Mouse (Mus musculus) right cerebral cortex, postnatal 14 days (tissue): Measurements from ENCODE around the gene Baz1b.
"Not testable (repeated sequence)": the region's sequence is repeated elsewhere in the genome, so short reads cannot be mapped to it uniquely, and the experiment has no call there.

ENCODE experiments used
- DNase-seq: peaks from one replicate; pipeline ENCODE4 v3.0.0; 2022

Baz1b gene

DNA sequence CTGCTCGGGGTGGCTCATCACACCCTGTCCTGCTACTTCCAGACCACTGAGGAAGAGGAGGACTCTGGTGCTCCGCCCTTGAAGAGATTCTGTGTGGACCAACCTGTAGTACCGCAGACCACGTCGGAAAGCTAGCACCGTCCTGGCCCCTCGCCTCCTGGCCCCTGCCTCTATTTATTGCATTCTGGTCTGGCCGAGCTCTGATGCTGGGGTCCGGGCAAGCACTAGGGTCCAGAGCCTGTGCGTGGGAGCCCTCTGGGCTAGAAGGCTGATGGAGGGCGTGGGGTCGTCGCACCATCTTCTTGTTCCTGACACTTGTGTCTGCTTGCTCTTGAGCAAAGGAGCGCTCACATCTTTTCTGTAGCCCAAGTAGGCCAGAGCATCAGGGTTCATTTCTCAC, 6.3 kb upstream of the Baz1b start:
- DNase-seq = no peak

DNA sequence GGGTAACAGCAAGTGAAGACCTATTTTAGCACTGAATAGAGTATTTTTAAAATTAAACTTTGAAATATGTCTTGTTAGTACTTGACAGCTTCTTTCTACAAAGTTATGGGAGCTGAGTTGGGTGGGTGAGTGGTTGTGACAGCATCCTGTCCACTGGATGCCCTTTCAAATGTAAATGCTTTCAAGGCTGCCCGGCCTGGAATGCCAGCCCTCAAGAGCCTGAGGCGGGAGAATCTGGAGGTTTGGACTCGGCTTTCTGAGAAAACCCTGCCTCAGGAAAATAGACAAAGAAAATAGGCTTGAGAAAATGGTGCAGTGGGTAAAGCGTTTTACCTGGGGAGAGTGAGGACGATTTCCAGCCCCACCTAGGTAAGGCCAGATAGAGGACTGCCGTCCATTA, 5.3 kb upstream of the Baz1b start:
- DNase-seq = no peak

DNA sequence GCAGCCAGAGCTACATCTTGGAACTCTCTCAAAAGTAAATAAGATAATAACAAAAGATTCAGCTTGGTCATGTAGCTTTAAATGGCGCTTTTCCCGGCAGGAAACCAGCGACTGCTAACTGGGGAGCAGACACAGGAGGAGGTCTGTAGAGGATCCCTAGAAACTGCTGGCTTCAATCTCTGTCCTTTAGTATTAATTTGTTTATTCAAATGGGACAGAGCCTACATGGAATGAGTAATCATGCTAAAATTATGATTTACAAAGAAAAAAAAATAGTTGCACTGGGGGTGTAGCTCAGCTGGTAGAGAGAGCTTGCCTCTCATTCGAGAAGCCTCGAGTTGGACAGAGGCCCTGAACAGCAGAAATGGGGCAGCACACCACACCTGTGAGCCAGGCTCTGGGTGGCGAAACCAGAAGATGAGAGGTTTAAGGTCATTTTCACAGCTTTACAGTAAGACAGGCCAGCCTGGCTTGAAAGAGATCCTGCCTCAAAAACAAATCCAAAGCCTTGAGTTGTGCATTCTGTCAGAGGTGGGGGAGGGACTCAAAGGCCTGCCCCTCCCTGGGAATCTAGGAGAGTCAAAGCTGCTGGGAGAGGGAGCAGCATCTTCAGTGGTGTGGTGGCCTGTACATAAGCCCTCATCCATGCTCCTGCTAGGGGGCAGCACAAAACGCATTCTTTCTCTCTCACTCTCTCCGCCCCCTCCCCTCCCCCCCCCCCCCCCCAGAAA, 3.8 kb upstream of the Baz1b start:
- DNase-seq = no peak

DNA sequence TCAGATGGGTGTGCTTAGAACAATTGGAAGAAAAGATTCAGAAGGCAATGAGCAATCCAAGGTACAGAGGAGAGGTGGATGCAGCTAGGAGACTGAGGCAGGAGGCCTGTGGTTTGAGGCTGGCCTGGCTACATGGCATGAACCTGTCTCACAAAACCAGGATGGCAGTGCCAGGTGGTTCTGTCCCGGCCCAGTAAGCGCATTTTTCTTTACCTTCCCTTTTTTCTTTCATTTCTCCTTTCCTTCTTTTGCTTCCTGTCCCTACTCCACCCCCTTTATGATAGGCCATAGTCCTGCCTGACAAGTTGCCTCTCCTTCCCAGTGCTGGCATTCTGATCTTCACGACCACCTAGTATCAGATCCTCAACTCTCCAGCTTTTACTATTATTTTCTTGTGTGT, 2.0 kb upstream of the Baz1b start:
- no peak for DNase-seq

DNA sequence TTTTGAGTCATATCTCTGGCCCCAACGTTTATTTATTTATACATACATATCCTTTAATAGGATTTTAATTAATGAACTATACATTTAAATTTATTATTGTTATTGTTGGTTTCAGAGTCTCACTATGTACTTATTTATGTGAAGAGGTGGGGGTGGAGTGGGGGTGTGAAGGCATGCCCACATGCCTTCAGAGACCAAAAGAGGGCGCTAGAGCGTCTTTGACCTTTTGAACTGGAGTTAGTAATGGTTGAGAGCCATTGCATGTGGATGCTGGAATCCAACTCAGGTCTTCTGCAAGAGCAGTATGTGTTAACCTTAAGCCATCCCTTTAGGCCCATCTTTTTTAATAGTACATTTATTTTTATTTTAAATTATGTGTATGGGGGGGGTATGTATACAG, 1.5 kb upstream of the Baz1b start:
- DNase-seq = no peak

DNA sequence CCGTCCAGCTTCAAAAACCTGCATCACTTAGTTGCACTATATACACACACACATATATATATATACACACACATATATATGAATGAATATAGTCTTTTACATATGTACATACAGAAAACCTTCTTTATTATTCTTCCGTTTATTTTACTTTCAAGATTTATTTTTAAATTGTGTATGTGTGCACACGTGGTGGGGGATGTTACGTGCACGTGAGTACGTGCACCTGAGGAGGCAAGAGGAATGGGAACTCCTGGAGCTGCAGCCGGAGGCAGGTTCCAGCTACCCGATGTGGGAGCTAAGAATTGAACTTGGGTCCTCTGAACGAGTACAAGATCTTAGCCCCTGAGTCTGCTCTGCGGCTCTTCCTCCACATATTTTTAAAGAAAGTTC, 838 bp upstream of the Baz1b start:
- DNase-seq = no peak

DNA sequence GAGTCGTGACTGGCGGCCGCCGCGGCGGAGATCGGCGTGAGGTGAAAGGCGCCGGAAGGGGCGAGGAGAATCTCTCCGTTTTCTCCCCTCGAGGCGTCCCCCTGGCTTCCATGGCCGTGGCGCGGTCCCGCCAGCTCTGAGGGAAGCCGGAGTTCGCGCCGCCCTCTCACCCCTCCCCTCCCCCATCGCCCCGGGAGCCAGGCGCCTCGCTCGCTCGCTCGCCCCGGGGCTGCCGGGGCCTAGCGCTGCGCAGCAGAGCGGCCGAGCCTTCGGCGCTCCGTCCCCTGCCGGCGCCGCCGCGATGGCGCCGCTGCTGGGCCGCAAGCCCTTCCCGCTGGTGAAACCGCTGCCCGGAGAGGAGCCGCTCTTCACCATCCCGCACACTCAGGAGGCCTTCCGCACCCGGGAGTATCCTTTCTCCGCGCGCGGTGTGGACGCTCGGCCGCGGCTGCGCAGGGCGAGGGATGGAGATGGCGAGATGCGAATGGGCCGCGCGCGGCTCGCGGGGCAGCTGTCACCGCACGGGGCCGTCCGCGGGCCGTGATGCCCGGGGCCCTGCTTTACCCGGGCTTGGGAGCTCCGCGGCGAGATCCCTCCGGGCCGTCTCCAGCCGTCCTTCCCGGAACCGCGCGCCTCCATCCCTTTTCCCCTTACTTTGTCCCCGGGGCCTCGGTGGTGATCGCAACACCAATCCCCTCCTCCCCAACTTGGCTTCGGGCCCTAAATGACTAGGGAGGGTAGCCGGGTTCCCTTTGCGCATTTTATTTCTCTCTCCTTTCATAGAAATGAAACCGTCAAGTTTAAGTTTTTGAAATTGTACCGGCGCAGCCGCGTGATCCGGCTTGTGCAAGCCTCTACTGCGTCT, 517 bp downstream of the Baz1b start:
- peak; percentile 38 for DNase-seq

DNA sequence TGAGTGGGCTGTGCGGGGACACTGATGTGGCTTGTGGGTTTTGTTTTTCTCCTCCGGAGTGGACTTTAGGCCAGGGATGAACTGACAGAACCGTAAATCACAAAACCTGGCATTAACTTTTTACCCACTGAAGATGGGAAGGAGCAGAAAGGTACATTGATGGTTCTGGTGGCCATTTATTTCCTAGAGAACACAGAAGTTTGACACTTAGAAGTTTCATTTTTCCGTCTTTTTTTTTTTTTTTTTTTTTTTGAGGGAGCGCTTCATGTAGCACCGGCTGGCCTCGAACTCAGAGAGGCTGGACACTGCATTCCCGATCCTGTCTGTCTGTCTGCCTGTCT, 1.1 kb downstream of the Baz1b start:
- no peak for DNase-seq

DNA sequence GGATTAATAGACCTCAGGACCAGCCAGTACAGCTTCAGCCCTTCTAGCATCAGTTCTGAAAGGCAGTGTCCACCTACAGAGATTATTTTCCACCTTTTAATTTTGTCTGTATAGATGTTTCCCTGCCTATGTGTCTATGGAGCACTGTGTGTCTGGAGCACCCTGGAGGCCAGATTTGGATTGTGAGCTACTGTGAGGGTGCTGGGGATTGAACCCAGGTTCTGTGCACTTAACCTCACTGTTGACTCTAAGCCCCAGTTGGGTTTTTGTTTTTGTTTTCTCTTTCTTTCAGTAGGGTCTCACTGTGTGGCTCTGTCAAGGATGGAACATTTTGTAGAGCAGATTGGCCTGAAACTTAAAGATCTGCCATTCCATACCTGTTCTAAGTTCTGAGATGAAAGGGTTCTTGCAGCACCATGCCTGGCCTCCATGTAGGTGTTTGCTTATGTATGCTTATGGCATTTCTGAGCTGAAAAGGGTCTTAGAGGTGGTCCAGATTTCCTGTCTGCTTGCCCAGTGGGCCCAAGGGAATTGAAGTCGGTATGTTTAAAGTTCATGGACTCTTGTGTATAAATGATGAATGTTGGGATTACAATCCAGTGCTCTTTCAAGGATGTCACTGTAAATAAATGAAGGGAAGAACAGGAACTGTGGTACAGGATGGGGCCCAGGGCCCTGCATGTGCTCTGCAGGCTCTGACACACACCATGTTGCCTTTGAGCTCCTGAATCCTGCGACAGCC, 2.4 kb downstream of the Baz1b start:
- DNase-seq = no peak

DNA sequence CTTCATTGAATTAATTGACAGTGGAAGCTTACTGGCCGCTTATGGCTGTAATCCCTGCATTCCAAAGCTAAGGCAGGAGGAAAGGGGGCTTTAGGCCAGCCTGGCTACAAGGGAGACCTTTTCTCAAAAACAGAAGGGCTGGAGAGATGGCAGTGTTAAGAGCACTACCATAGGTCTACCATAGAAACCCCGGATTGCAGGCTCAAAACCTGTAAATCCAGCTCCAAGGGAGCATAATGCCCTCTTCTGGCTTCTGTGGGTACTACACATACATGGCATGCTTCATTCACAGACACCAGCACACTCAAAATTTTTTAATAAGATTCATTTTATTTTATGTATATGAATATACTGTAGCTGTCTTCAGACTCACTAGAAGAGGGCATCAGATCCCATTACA, 4.6 kb downstream of the Baz1b start:
- DNase-seq = peak; percentile 56

DNA sequence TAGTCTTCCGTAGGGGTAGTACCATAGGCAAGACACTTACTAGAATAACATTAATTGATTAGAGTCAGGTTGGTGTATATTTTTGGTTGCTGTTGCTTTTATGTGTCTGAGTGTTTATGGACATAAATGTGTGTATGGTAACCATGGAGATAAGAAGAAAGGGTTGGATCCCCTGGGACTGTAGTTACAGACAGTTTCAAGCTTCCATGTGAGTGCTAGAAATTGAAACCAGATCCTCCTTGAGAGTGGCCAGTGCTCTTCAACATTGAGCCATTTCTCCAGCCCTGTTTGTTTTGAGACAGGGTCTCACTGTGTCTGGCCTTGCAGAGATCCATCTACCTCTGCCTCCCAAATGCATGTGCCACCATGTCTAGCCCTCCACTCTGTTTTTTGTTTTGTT, 5.4 kb downstream of the Baz1b start:
- no peak for DNase-seq

DNA sequence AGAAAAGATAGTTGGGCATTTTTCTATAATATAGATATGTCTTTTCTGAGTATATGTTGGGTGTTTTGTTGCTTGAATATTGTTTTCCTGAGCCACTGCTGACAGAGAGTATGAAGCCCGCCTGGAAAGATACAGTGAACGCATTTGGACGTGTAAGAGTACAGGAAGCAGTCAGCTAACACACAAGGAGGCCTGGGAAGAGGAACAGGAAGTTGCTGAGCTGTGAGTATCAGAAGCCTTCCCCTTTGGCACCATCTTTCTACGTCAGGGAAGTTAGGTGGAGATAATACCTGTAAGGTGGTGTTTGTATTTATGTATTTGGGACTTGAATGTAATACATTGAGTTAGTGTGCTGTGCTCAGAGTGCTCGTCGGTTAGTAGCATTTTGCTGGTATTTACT, 9.3 kb downstream of the Baz1b start:
- no peak for DNase-seq

DNA sequence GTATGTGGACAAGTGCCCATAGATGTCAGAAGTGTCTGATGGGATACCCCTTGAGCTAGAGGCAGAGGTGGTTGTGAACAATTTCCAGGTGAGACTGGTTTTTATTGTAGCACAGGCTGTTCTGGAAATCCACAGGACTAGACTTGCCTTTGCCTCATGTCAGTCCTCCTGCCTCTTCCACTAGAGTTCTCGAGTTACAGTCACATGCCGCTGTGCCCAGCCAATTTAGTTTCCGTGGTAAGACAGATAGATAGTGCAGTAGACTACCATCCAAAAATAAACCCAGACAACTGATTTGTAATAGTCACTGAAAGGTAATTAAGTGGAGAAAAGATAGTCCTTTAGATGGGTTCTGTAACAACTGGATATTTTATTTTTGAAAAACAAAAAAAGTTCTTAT, 15.7 kb downstream of the Baz1b start:
- DNase-seq = no peak

DNA sequence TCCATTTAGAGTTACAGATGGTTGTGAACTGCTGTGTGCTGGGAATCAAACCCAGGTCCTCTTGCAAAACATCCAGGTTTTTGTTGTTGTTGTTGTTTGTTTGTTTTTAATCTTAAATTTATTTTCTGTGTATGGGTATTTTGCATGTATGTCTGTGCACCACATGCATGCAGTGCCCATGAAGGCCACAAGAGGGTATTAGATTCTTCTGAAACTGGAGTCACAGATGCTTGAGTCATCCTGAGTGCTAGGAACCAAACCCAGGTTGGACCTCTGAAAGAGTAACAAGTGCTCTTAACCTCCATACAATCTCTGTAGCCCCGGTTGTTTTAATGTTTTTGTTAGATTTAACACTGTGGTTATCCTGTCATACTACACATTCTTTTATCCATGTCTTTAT, 21.1 kb downstream of the Baz1b start:
- DNase-seq = no peak

DNA sequence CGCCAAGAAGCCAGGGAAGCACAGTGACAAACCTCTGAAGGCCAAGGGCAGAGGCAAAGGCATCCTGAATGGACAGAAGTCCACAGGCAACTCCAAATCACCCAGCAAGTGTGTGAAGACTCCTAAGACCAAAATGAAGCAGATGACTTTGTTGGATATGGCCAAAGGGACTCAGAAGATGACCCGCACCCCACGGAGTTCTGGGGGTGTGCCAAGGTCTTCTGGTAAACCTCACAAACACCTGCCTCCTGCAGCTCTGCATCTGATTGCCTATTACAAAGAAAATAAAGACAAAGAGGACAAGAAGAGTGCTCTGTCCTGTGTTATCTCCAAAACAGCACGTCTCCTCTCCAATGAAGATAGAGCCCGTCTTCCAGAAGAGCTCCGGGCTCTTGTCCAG, 29.8 kb downstream of the Baz1b start:
- DNase-seq = no peak

DNA sequence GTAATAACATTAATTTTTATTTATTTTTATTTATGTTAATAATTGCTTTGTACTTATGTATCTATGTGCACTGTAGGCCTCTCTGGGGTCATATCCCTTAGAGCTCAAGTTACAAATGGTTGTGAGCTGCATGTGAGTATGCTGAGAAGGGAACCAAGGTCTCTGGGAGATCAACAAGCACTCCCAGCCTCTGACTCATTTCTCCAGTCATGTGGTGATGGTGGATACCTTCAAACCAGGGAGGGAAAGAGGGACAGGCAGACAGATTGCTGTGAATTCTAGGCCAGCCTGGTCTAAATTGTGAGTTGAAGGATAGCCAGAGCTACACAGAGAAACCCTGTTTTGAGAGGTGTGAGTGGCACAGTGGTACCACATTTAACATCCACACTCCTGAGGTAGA, 33.9 kb downstream of the Baz1b start:
- DNase-seq = no peak

DNA sequence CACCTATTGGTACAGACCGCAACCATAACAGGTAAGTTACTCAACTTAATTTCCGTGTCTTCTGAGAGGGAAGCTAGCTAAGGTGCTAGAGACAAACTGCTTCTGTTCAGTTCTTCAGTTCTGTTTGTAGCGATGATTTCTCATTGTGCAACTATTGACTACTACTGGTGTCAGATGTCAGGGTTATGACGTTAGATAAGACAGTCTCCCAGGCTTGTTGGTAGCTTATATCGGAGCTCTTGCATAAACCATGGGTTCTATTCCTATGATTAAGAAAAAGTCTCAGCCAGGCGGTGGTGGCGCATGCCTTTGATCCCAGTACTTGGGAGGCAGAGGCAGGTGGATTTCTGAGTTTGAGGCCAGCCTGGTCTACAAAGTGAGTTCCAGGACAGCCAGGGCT, 35.0 kb downstream of the Baz1b start:
- DNase-seq = no peak

DNA sequence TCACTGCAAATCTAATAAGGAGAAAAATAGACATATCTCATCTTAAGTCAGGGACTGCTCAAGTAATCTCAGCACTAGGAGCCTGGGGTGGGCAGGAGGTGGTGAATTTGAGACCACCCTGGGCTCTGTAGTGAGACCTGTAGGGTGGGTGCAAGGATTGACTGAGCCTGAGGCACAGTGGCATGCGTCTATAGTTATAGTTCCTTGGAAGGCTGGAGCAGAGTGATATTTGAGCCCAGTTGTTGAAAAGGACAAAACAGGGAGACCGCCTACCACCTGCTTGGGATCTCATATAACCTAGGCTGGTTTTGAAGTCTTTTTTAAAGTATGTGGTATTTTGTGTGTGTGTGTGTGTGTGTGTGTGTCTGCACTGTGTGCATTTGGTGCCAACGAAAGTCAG, 37.1 kb downstream of the Baz1b start:
- no peak for DNase-seq

DNA sequence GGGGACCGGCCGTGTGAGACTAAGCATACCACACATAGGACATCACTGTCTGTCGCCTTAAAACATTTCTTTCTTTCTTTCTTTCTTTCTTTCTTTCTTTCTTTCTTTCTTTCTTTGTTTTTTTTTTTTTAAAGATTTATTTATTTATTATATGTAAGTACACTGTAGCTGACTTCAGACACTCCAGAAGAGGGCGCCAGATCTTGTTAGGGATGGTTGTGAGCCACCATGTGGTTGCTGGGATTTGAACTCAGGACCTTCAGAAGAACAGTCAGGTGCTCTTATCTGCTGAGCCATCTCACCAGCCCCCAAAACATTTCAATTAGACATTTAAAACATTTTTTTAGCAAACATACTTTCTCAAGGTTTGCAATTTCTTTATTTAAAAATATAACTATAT, 38.8 kb downstream of the Baz1b start:
- DNase-seq = not testable (repeated sequence)

DNA sequence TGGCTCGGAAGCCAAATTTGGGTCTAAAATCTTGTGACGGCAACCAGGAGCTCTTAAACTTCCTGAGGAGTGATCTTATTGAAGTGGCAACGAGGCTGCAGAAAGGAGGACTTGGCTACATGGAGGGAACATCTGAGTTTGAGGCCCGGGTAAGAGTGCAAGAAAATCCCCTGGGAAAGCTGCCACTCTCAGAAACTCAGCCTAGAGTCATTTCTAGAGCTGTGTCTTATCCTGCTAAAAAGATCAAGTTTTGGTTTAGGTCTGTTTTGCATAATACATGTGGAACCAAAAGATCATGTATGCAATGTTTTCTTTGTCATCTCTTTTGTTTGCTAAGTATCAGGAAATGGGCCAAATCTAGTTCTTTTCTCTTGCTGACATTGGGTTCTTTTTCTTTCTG, 43.1 kb downstream of the Baz1b start:
- no peak for DNase-seq

DNA sequence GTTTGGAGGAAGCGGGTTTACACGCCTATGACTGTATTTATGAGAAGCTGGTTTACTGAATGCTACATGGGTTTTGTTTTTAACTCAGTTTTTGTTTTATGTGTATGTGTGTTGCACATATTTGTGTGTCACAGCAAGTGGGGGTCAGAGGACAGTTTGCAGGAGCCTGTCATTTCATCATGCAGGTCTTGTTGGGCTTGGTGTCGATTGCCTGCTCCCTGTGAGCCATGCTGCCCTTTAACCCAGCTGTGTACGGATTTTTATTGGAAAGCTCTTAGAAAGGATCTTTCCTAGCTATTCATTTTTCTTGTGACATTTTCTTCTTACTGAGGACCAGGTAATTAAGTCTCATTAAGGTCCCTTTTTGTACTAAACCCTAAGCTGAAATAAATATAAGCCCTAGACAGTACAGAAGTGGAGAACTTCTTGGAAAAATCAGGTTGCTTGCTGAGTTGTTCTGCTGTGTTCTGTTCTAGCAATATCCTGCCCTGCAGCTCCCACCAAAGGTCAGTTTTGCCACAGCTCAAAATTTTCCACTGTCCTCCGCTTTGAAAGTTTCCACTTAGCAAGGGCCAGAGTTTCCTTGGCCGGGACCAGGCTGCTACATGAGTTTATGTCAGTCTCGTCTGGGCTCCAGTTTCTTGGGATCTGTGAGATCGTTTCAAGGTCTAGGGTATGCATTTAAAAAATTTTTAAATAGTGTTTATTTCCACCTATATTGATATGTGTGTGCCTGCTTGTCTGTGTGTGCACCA, 46.3 kb downstream of the Baz1b start:
- DNase-seq = no peak

DNA sequence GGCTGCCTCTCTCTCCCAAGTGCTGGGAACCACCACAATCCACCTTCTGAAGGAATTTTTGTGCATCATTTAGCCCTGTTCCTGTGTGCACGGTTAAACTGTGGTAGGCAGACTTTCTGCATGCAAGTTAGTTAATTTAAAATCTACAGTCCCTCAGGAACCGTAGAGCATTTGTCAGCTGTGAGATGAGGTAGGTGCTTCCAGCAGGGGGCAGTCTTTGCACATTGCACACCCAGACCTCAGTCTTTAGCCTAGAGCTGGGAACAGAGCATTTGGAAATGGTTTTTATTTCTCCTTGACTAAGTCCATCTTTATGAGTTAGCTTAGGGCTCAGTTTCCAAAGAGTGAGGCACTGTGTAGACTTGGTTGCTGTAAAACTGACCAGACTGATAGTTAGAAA, 49.5 kb downstream of the Baz1b start:
- peak; percentile 70 for DNase-seq

DNA sequence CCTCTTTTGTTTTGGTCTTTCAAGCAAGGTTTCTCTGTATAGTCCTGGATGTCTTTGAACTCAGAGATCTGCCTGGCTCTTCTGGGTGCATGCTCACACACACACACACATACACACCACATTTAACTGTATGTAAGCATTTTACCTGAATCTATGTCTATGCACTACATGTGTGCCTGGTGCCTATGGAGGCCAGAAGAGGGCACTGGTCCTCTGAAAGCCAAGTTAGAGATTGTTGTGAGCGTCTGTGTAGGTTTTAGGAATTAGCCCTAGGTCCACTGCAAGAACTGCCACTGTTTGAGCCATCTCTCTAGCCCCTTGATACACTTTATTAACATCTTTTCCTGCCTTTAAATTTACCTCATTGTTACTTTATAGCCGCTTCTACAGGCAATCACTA, 51.8 kb downstream of the Baz1b start:
- no peak for DNase-seq
